Mouse (Mus musculus) small intestine, adult 2 months (tissue): ENCODE measurements around the gene Picalm. TPM values are rescaled to one million over a fixed set of nuclear protein-coding genes. Genes with fewer than 3 reads are reported as not detected.

ENCODE experiments used
- H3K27ac ChIP-seq: fragments of 200-500 bp; 2 replicates; pipeline ENCODE4 v1.5.1; 2012; ENCODE audit warnings: low read depth, low read length, control low read depth, inconsistent platforms; ENCODE audit not compliant: insufficient read depth
- H3K27me3 ChIP-seq: fragments of 200-500 bp; 2 replicates; pipeline ENCODE4 v1.6.1; 2012; ENCODE audit warnings: mild to moderate bottlenecking, moderate library complexity, low read length, inconsistent platforms; ENCODE audit not compliant: control insufficient read depth, insufficient read depth
- H3K36me3 ChIP-seq: fragments of 200-500 bp; 2 replicates; pipeline ENCODE4 v1.6.1; 2012; ENCODE audit warnings: mild to moderate bottlenecking, low read length, control low read depth, inconsistent platforms; ENCODE audit not compliant: control insufficient read depth, insufficient read depth
- H3K4me1 ChIP-seq: fragments of 200-500 bp; 2 replicates; pipeline ENCODE4 v1.6.1; 2012; ENCODE audit warnings: low read length, inconsistent platforms, mixed read lengths; ENCODE audit not compliant: control insufficient read depth, insufficient read depth, insufficient read length
- H3K4me3 ChIP-seq: fragments of 200-500 bp; 2 replicates; pipeline ENCODE4 v1.5.1; 2012; ENCODE audit warnings: low read depth, mild to moderate bottlenecking, control low read depth, inconsistent platforms, low read length, moderate library complexity
- CTCF ChIP-seq: fragments of 200-500 bp; IDR thresholded peaks from 2 replicates; pipeline ENCODE4 v1.5.1; 2012; ENCODE audit warnings: low read depth, mild to moderate bottlenecking, control low read depth, inconsistent platforms, low read length, moderate library complexity, mixed read lengths; ENCODE audit not compliant: insufficient replicate concordance, insufficient read length; ENCODE audit errors: extremely low read depth
- POLR2A ChIP-seq: fragments of 200-500 bp; IDR thresholded peaks from 2 replicates; pipeline ENCODE4 v1.6.1; 2012; ENCODE audit warnings: low read depth, mild to moderate bottlenecking, control low read depth, inconsistent platforms, low read length, moderate library complexity
- WGBS: fragments of 180-500 bp; shearing (Covaris S2); methylation state at CpG from one replicate; pipeline ENCODE4 v1.1.7; 2018; 5-methylcytosine and 5-hydroxymethylcytosine counted together
- polyA plus RNA-seq: library from polyadenylated mRNA; depleted of rRNA; stranded (reverse); fragments of >200 nt; gene quantifications from 2 replicates; pipeline ENCODE4 v1.2.3, GENCODE M21; 2012

Picalm gene
- polyA plus RNA-seq, 1 experiment: 36.3 TPM

DNA sequence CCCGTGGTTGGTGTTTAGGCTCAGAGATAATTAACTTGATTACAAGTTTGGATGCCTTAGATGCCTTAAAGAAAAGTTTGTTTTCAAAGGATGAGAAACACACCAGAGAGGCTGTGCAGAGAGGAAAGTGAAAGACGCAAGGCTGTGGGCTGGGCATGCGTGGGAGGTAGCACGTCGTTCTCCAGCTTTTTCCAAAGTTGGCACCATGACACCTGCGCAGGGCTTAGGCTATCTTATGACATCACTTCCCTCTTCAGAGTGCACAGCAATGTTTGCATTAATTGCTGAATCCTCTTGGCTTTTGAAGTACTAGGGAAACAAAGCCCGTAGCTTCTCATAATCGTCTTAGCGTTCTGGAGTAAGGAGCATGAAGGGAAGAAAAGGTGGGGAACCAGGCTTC is 101.4 kb downstream of the Picalm start:
- 51% methylated on average over 9 of the region's 9 CpGs for WGBS
- no peak overlapping the region for H3K27ac ChIP-seq
- TF ChIP-seq CTCF (no peak), POLR2A (no peak)
- no peak overlapping the region for H3K4me3 ChIP-seq
- H3K27me3 ChIP-seq: no peaks in the 10 kb centered on the region
- H3K4me1 ChIP-seq: no peaks in the 10 kb centered on the region
- H3K36me3 ChIP-seq: no peaks in the 10 kb centered on the region

DNA sequence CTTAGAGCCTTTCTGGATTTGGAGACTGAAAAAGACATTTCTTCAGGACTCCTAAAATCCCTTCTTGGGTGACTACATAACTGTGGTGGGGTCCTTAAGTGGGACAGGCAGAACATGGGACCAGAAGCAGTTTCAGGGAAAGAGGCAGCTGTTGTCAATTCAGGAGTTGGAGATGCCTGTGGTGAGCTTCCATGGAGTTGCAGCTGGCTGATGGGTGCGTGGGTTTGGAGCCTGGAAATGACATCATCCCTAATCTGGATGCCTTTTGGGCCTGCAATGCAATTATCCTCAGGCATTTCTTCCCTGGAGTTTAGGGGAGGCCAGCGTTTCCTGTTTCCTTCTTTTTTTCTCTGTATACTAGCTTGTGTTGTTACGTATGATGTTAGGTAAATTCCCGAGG is 103.9 kb downstream of the Picalm start:
- WGBS: 68% methylated on average over 4 of the region's 4 CpGs
- Histone ChIP-seq H3K27me3 (no peaks in the 10 kb centered on the region), H3K4me1 (no peaks in the 10 kb centered on the region), H3K27ac (peak overlapping the region; percentile 8; the same call in 1 of the 2 replicates), H3K4me3 (no peak overlapping the region), H3K36me3 (no peaks in the 10 kb centered on the region)
- no peak for TF ChIP-seq POLR2A
- TF ChIP-seq CTCF: no peak

DNA sequence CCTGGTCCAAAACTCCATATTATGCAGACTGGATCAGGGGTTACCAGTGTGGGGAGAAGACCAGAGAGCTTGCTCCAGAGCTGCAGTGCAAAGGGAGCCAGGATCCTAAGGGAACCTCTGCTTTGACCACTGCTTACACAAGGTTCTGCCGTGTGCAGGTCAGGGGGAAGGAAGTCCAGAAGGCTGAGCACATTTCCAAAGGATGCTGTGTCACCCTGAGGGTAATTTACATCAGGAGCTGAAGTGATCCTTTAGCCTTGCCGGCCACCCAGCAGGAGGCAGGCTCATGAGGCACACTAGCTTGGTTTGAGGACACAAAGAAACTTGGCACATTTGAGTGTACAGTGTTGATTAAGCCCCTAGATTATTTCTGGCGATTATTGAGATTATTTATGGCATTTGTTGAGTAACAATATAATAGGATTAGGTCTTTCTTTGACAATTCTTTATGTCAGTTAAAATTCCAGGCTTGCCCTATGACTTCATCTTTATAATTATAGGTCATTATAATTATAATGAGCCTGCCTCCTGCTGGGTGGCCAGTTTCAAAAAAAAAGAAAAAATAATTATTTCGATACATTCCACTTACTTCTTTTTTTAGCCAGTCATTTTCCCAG is 106.4 kb downstream of the Picalm start:
- no peaks in the 10 kb centered on the region for H3K36me3 ChIP-seq
- H3K4me1 ChIP-seq: no peaks in the 10 kb centered on the region
- no peak overlapping the region for H3K27ac ChIP-seq
- no peaks in the 10 kb centered on the region for H3K27me3 ChIP-seq
- H3K4me3 ChIP-seq: no peak overlapping the region
- TF ChIP-seq POLR2A (no peak), CTCF (no peak)
- whole genome bisulfite sequencing: 60% methylated on average over 4 of the region's 4 CpGs

DNA sequence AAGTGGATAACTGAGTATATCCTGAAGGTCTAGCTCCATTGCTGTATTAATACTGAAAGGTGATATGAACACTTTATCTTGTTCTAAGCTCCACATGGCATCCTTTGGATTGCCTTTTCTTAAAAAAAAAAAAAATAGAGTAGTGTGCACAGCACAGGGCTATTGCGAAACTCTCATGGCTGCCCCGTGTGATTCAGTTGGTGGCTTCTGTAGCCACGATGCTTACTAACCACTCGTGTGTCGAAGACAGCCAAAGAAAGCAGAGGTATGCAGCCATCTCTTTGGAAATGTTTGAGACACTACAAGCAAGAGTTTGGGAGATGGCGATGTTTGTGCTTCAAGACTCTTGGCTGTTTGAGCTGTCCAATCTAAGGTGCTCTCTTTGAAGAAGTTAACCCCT is 113.1 kb downstream of the Picalm start:
- Histone ChIP-seq H3K4me1 (no peaks in the 10 kb centered on the region), H3K4me3 (no peak overlapping the region), H3K27me3 (no peaks in the 10 kb centered on the region), H3K27ac (no peak overlapping the region), H3K36me3 (no peaks in the 10 kb centered on the region)
- WGBS: 70% methylated on average over 6 of the region's 6 CpGs
- no peak for TF ChIP-seq POLR2A
- no peak for TF ChIP-seq CTCF

DNA sequence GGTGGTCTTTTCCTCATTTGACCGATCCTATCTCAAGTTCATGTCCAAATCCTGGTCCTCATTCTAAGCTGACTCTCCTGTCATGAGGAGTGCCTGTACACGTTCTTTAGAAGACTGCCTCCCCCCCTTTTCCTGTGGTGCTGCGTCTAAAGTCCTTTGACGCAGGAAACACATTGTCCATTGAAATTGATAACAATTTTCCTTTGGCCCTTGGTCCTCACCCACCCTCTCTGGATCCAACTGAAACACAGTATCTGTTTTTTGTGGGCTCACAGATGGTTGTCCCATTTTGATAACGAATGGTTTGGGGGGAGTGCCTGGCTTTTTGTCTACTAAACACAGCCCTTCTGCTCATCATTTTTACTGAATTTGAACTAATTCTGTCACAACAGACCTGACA is 113.6 kb downstream of the Picalm start:
- TF ChIP-seq CTCF: no peak
- TF ChIP-seq POLR2A: no peak
- WGBS: 81% methylated on average over 5 of the region's 5 CpGs

DNA sequence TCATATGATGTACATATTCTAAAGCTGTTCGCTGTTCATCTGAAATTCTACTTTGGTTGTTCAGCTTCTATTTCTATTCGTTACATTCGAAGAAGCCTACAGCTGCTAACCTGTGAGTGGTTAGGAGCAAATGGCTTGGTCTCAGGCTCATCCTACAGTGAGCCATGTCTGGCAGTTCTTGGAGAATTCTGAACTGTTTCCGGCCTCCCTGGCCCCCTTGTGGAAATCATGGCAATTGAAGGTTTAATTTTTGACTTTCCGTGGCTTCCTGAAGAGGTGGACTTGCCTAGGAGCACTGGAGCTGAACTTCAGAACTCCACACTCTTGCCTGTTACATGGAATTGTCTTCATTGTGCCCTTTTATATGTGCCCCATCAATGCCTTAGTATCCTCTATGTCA is 122.9 kb downstream of the Picalm start:
- Histone ChIP-seq H3K4me3 (no peak overlapping the region), H3K27ac (no peak overlapping the region), H3K4me1 (no peaks in the 10 kb centered on the region), H3K27me3 (no peaks in the 10 kb centered on the region; the same call in 1 of the 2 replicates), H3K36me3 (no peaks in the 10 kb centered on the region)
- TF ChIP-seq CTCF (no peak), POLR2A (no peak)
- 66% methylated on average over 5 of the region's 5 CpGs for WGBS

More for the DNA sequence above, 113.6 kb downstream of the Picalm start:
- Histone ChIP-seq H3K36me3 (no peaks in the 10 kb centered on the region), H3K4me1 (no peaks in the 10 kb centered on the region), H3K4me3 (no peak overlapping the region), H3K27ac (no peak overlapping the region), H3K27me3 (no peaks in the 10 kb centered on the region)

DNA sequence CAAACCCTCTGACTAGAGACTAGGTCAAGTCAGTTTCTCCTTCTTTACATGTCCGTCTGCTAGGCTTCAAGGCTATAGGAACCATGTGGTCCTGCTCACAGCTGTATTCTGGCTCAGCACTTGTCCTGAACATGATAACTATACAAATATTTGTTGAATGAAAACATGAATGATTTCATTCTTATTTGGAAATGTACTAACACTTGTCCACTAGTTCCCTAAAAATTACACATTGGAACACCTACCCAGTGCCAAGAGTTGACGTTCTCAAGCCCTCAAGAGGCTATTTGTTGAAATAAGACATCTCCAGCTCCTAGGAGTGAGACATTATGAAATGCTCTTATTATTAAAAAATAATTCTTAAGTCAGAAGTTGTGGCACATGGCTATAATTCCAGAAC is 128.7 kb downstream of the Picalm start:
- no peak overlapping the region for H3K27ac ChIP-seq
- no peaks in the 10 kb centered on the region for H3K4me1 ChIP-seq
- H3K27me3 ChIP-seq: no peaks in the 10 kb centered on the region; the same call in 1 of the 2 replicates
- TF ChIP-seq CTCF (no peak), POLR2A (no peak)
- H3K4me3 ChIP-seq: no peak overlapping the region
- no peaks in the 10 kb centered on the region for H3K36me3 ChIP-seq
- 78% methylated on average over 2 of the region's 2 CpGs for WGBS

DNA sequence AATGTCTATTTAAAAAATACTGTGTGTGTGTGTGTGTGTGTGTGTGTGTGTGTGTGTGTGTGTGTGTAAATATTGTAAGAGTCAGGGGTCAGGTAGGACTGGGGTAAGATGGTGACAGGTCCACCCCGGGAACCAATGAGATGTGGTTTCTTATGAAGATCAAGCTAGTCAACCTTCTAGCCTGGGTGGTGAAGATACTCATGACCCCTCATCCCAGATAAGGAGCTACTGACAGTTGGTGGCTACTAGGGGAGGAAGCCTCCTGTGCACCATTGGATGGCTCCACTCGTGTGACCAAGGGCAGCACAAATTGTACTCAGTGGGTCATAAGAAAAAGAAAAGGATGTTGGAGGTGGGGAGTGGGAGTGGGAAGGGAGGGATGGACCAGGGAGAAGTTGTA is 129.9 kb downstream of the Picalm start:
- no peaks in the 10 kb centered on the region for H3K36me3 ChIP-seq
- H3K4me3 ChIP-seq: no peak overlapping the region
- no peak for TF ChIP-seq CTCF
- no peak for TF ChIP-seq POLR2A
- no peak overlapping the region for H3K27ac ChIP-seq
- H3K27me3 ChIP-seq: no peaks in the 10 kb centered on the region; the same call in 1 of the 2 replicates
- no peaks in the 10 kb centered on the region for H3K4me1 ChIP-seq
- 73% methylated on average over 2 of the region's 2 CpGs for WGBS
